Mouse (Mus musculus): ENCODE measurements around the gene Gm26920. TPM values are rescaled to one million over a fixed set of nuclear protein-coding genes. Genes with fewer than 3 reads are reported as not detected.

Gm26920 gene
- polyA plus RNA-seq, 1 experiment from 2014 or later, result 1.2 TPM

DNA sequence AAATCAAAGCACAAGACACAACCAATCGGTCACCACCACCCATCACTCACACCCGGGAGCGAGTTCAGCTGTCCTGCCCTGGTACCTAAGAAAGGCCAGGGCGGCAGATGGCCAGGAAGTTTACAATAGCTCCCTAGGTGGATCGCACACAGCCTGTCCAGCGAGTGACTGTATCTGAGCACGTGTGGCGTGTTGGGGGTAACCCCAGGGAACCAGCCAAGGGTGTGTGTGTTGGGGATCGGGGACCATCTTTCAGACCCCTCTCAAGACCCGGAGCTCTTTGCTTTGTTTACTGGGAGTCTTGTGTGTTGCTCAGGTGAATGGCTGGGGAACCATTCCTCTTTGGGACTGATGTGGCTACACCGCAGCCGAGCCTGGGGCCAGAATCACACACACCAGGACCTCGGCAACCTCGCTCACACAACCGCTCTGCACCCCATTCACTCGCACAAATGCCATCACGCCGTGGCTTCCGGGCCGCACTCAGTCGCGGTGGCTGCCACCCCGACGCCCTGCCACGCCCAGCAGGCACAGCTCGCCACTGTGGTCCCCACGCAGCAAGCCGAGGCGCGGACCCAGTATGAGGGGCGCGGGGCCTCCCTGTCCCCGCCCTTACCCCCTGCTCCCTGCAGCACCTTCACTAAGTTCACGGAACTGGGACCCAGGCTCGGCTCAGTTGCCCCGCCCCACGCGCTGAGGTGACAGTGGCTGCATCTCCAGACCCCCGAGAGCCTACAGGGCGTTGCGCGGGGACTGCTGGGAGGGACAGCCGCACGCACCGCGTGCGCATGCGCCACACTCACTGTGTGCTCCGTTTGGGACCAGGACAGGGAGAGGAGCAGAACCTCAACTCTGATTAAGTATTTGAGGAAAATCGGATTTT is 17.8 kb downstream of the Gm26920 start, which contains the start of gene Zfp82:
TSS of gene Zfp82 (minus strand) at position 755 of the 883 bp plus-strand sequence.
- H3K27me3 ChIP-seq (ENCODE audit: control insufficient read depth, insufficient read depth, low read length), result no peaks in the 10 kb centered on the region
- H3K36me3 ChIP-seq (ENCODE audit: control insufficient read depth, insufficient read depth, low read length), result no peaks in the 10 kb centered on the region; the same call in 1 of the 2 replicates
- peak within 1 kb of the TSS; percentile 78 for H3K4me3 ChIP-seq (ENCODE audit: low read depth, low read length)
- peaks cover 4% of the 10 kb centered on the region; the same call in 1 of the 2 replicates for H3K4me1 ChIP-seq (ENCODE audit: control insufficient read depth, insufficient read depth, low read length)
- peak; percentile 94 for ATAC-seq (ENCODE audit: low FRiP score)
- H3K9me3 ChIP-seq (ENCODE audit: control insufficient read depth, low read length), result no peaks in the 10 kb centered on the region
- DNase-seq (ENCODE audit: low spot score, missing footprints), result peak; percentile 98
- H3K9ac ChIP-seq (ENCODE audit: low read length), result peak within 1 kb of the TSS; percentile 83
- under 1% methylated on average over 50 of the region's 50 CpGs for WGBS
- H3K4me2 ChIP-seq, result peak within 1 kb of the TSS; percentile 95
- peak within 1 kb of the TSS; percentile 44; the same call in 1 of the 2 replicates for H3K27ac ChIP-seq (ENCODE audit: low read depth, low read length)

- H3K9ac ChIP-seq (ENCODE audit: low read length), result no peak overlapping the region
- no peak for ATAC-seq (ENCODE audit: low FRiP score)
Measured at GRCm38 (mm10) chr7:30064622-30065021, 25.6 kb downstream of the Gm26920 start.

DNA sequence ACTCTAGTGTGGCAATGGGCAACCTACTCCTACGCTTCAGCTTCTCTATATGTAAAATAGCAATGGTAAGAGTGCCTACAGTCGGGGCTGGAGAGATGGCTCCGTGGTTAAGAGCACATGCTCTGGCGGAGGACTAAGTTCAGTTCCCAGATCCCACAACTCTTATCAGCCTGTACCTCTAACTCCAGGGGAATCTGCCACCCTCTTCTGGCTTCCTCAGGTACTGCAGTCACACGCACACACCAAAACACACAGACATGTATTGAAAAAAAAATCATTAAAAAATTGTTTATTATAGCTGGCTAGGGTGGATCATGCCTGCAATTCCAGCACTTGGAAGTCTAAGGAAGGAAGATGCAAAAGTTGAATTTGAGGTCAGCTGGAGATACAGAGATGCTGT is 27.7 kb downstream of the Gm26920 start:
- DNase-seq (ENCODE audit: low spot score, missing footprints) (no peak), ATAC-seq (ENCODE audit: low FRiP score) (no peak)
- no peaks in the 10 kb centered on the region for H3K9me3 ChIP-seq (ENCODE audit: control insufficient read depth, low read length)
- no peaks in the 10 kb centered on the region for H3K27me3 ChIP-seq (ENCODE audit: control insufficient read depth, insufficient read depth, low read length)
- no peaks in the 10 kb centered on the region; the same call in 1 of the 2 replicates for H3K36me3 ChIP-seq (ENCODE audit: control insufficient read depth, insufficient read depth, low read length)
- H3K4me2 ChIP-seq, result no peak overlapping the region
- WGBS, result 83% methylated on average over 5 of the region's 5 CpGs
- no peak overlapping the region for H3K27ac ChIP-seq (ENCODE audit: low read depth, low read length)
- no peak overlapping the region for H3K4me3 ChIP-seq (ENCODE audit: low read depth, low read length)
- H3K4me1 ChIP-seq (ENCODE audit: control insufficient read depth, insufficient read depth, low read length), result no peaks in the 10 kb centered on the region
- no peak overlapping the region for H3K9ac ChIP-seq (ENCODE audit: low read length)

More at GRCm38 (mm10) chr7:30064622-30065021, 25.6 kb downstream of the Gm26920 start:
- Histone ChIP-seq H3K27me3 (ENCODE audit: control insufficient read depth, insufficient read depth, low read length) (no peaks in the 10 kb centered on the region), H3K4me3 (ENCODE audit: low read depth, low read length) (no peak overlapping the region), H3K4me2 (no peak overlapping the region), H3K27ac (ENCODE audit: low read depth, low read length) (no peak overlapping the region), H3K36me3 (ENCODE audit: control insufficient read depth, insufficient read depth, low read length) (no peaks in the 10 kb centered on the region; the same call in 1 of the 2 replicates), H3K9me3 (ENCODE audit: control insufficient read depth, low read length) (no peaks in the 10 kb centered on the region), H3K4me1 (ENCODE audit: control insufficient read depth, insufficient read depth, low read length) (no peaks in the 10 kb centered on the region)
- WGBS, result 82% methylated on average over 5 of the region's 5 CpGs
- DNase-seq (ENCODE audit: low spot score, missing footprints), result no peak

GRCm38 (mm10) chr7:30060341-30060740 is 29.9 kb downstream of the Gm26920 start:
- H3K27ac ChIP-seq (ENCODE audit: low read depth, low read length), result no peak overlapping the region
- no peak overlapping the region for H3K4me3 ChIP-seq (ENCODE audit: low read depth, low read length)
- WGBS, result 74% methylated on average over 6 of the region's 6 CpGs
- H3K9ac ChIP-seq (ENCODE audit: low read length), result no peak overlapping the region
- DNase-seq (ENCODE audit: low spot score, missing footprints), result no peak
- no peak overlapping the region for H3K4me2 ChIP-seq
- peaks cover 5% of the 10 kb centered on the region; the same call in 1 of the 2 replicates for H3K36me3 ChIP-seq (ENCODE audit: control insufficient read depth, insufficient read depth, low read length)
- H3K9me3 ChIP-seq (ENCODE audit: control insufficient read depth, low read length), result no peaks in the 10 kb centered on the region
- no peaks in the 10 kb centered on the region for H3K27me3 ChIP-seq (ENCODE audit: control insufficient read depth, insufficient read depth, low read length)
- no peaks in the 10 kb centered on the region for H3K4me1 ChIP-seq (ENCODE audit: control insufficient read depth, insufficient read depth, low read length)
- no peak for ATAC-seq (ENCODE audit: low FRiP score)

DNA sequence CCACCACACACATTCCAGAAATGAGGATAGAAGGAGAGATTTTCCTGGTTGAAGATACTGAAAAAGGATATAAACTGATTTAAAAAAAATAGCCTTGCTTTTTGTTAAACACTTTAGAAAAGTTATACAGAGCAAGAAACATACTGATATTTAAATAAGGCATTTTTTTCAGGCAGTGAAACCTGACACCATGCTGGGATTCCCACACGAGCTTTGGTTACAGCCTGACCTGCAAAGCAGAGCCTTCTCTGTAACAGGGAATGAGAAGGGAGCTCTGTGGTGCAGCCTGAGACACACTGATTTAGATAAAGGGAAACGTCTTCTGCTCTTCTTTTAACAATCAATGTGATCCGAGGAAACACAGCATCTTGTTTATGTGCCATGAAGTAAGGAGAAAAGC is 36.6 kb downstream of the Gm26920 start:
- no peak overlapping the region for H3K4me2 ChIP-seq
- H3K27ac ChIP-seq (ENCODE audit: low read depth, low read length), result no peak overlapping the region
- H3K4me3 ChIP-seq (ENCODE audit: low read depth, low read length), result no peak overlapping the region
- peaks cover 7% of the 10 kb centered on the region; the same call in 1 of the 2 replicates for H3K36me3 ChIP-seq (ENCODE audit: control insufficient read depth, insufficient read depth, low read length)
- H3K27me3 ChIP-seq (ENCODE audit: control insufficient read depth, insufficient read depth, low read length), result no peaks in the 10 kb centered on the region
- no peaks in the 10 kb centered on the region for H3K9me3 ChIP-seq (ENCODE audit: control insufficient read depth, low read length)
- DNase-seq (ENCODE audit: low spot score, missing footprints), result no peak
- H3K4me1 ChIP-seq (ENCODE audit: control insufficient read depth, insufficient read depth, low read length), result peaks cover 3% of the 10 kb centered on the region; the same call in 1 of the 2 replicates
- no peak for ATAC-seq (ENCODE audit: low FRiP score)
- H3K9ac ChIP-seq (ENCODE audit: low read length), result no peak overlapping the region
- WGBS, result 11% methylated on average over 3 of the region's 3 CpGs

- peak; percentile 98 for DNase-seq (ENCODE audit: low spot score, missing footprints)
- peak; percentile 99 for ATAC-seq (ENCODE audit: low FRiP score)
Measured at GRCm38 (mm10) chr7:30050882-30051548, 39.2 kb downstream of the Gm26920 start, which contains the start of gene Zfp14. TSS of gene Zfp14 (minus strand) at chr7:30051380.

GRCm38 (mm10) chr7:30048126-30048525 is 42.1 kb downstream of the Gm26920 start:
- H3K4me1 ChIP-seq (ENCODE audit: control insufficient read depth, insufficient read depth, low read length), result peaks cover 3% of the 10 kb centered on the region; the same call in 1 of the 2 replicates
- ATAC-seq (ENCODE audit: low FRiP score) (no peak), DNase-seq (ENCODE audit: low spot score, missing footprints) (no peak)
- no peak overlapping the region for H3K4me3 ChIP-seq (ENCODE audit: low read depth, low read length)
- H3K4me2 ChIP-seq, result no peak overlapping the region
- 93% methylated on average over 4 of the region's 4 CpGs for WGBS
- H3K36me3 ChIP-seq (ENCODE audit: control insufficient read depth, insufficient read depth, low read length), result no peaks in the 10 kb centered on the region; the same call in 1 of the 2 replicates
- no peak overlapping the region for H3K27ac ChIP-seq (ENCODE audit: low read depth, low read length)
- no peak overlapping the region for H3K9ac ChIP-seq (ENCODE audit: low read length)
- H3K27me3 ChIP-seq (ENCODE audit: control insufficient read depth, insufficient read depth, low read length), result no peaks in the 10 kb centered on the region
- no peaks in the 10 kb centered on the region for H3K9me3 ChIP-seq (ENCODE audit: control insufficient read depth, low read length)

More at GRCm38 (mm10) chr7:30050882-30051548, 39.2 kb downstream of the Gm26920 start, which contains the start of gene Zfp14:
- peak within 1 kb of the TSS; percentile 70 for H3K4me3 ChIP-seq (ENCODE audit: low read depth, low read length)
- H3K27me3 ChIP-seq (ENCODE audit: control insufficient read depth, insufficient read depth, low read length), result no peaks in the 10 kb centered on the region
- peaks cover 2% of the 10 kb centered on the region for H3K36me3 ChIP-seq (ENCODE audit: control insufficient read depth, insufficient read depth, low read length)
- under 1% methylated on average over 40 of the region's 40 CpGs for WGBS
- no peaks in the 10 kb centered on the region for H3K9me3 ChIP-seq (ENCODE audit: control insufficient read depth, low read length)
- H3K4me2 ChIP-seq, result peak within 1 kb of the TSS; percentile 68
- H3K4me1 ChIP-seq (ENCODE audit: control insufficient read depth, insufficient read depth, low read length), result peaks cover 3% of the 10 kb centered on the region; the same call in 1 of the 2 replicates
- peak within 1 kb of the TSS; percentile 84 for H3K9ac ChIP-seq (ENCODE audit: low read length)
- H3K27ac ChIP-seq (ENCODE audit: low read depth, low read length), result peak within 1 kb of the TSS; percentile 78

DNA sequence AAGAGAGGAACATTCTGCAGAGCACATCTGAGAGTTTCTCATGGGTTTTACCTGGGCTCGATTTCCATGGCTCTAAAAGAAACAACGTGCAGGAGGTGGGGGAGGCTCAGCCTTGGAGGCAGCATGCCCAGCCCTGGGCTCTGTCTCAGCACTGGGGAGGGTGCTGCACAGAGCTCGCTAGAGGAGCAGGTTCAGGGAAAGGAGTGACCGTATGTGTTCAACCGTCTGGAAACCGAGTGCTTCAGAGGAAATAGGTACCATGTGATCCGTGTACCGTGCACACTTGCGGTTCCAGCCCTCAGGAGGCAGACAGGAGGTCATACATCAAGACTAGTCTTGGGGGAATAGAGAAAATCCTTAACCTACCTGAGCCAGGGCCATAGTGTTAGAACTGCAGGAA is 45.9 kb downstream of the Gm26920 start:
- no peak for DNase-seq (ENCODE audit: low spot score, missing footprints)
- Histone ChIP-seq H3K4me1 (ENCODE audit: control insufficient read depth, insufficient read depth, low read length) (no peaks in the 10 kb centered on the region), H3K9ac (ENCODE audit: low read length) (no peak overlapping the region), H3K27me3 (ENCODE audit: control insufficient read depth, insufficient read depth, low read length) (no peaks in the 10 kb centered on the region), H3K4me3 (ENCODE audit: low read depth, low read length) (no peak overlapping the region), H3K9me3 (ENCODE audit: control insufficient read depth, low read length) (no peaks in the 10 kb centered on the region), H3K4me2 (no peak overlapping the region), H3K27ac (ENCODE audit: low read depth, low read length) (no peak overlapping the region), H3K36me3 (ENCODE audit: control insufficient read depth, insufficient read depth, low read length) (no peaks in the 10 kb centered on the region; the same call in 1 of the 2 replicates)
- no peak for ATAC-seq (ENCODE audit: low FRiP score)
- 62% methylated on average over 9 of the region's 9 CpGs for WGBS

Data from midbrain, embryonic 11.5 days (tissue).